Mouse (Mus musculus) megakaryocyte, embryonic 14.5 days (primary cell): Measurements from ENCODE around the gene Stoml1.

ENCODE experiments used
- FLI1 ChIP-seq: IDR thresholded peaks from 2 replicates; pipeline ENCODE4 v1.6.1; 2012; ENCODE audit warnings: low read length, inconsistent platforms, mixed read lengths
- GATA1 ChIP-seq: IDR thresholded peaks from 3 replicates; pipeline ENCODE4 v1.6.1; 2012; ENCODE audit warnings: mixed read lengths, low read length, inconsistent platforms, borderline replicate concordance

- TF ChIP-seq GATA1 (no peak), FLI1 (no peak)
These were observed 18.4 kb upstream of the Stoml1 start for GRCm38 (mm10) chr9:58234502-58235015.
